Mouse (Mus musculus) hindbrain, postnatal 0 days (tissue): ENCODE data around the gene Tuft1. TPM values are rescaled to one million over a fixed set of nuclear protein-coding genes. Genes with fewer than 3 reads are reported as not detected.

Source experiments
- ATAC-seq: fragments of 200-750 bp; cut with Nextera tagmentation; 2 replicates; pipeline ENCODE4 v1.8.0; 2017; ENCODE audit warnings: mild to moderate bottlenecking, moderate TSS enrichment, moderate library complexity
- DNase-seq: peaks from one replicate; pipeline ENCODE4 v3.0.0-alpha.2; 2015; ENCODE audit warnings: low spot score
- H3K27ac ChIP-seq: fragments of 300-500 bp; sonication (generic); 2 replicates; pipeline ENCODE4 v1.5.1; 2014; ENCODE audit warnings: mild to moderate bottlenecking
- H3K27me3 ChIP-seq: fragments of 300-500 bp; sonication (generic); 2 replicates; pipeline ENCODE4 v1.6.1; 2014; ENCODE audit warnings: low read length, mixed read lengths; ENCODE audit not compliant: insufficient read depth
- H3K36me3 ChIP-seq: fragments of 300-500 bp; sonication (generic); 2 replicates; pipeline ENCODE4 v1.6.1; 2014; ENCODE audit warnings: low read length, mixed read lengths; ENCODE audit not compliant: insufficient read depth
- H3K4me1 ChIP-seq: fragments of 300-500 bp; sonication (generic); 2 replicates; pipeline ENCODE4 v1.6.1; 2014; ENCODE audit warnings: antibody characterized with exemption, low read length, mixed read lengths; ENCODE audit not compliant: insufficient read depth
- H3K4me2 ChIP-seq: fragments of 300-500 bp; sonication (generic); 2 replicates; pipeline ENCODE4 v1.6.1; 2014; ENCODE audit warnings: low read depth, mild to moderate bottlenecking, low read length, moderate library complexity, mixed read lengths
- H3K4me3 ChIP-seq: fragments of 300-500 bp; sonication (generic); 2 replicates; pipeline ENCODE4 v1.5.1; 2014; ENCODE audit warnings: low read length
- H3K9ac ChIP-seq: fragments of 300-500 bp; sonication (generic); replicated peaks from 2 replicates; pipeline ENCODE4 v1.6.1; 2014; ENCODE audit warnings: mild to moderate bottlenecking, low read length, moderate library complexity, mixed read lengths
- H3K9me3 ChIP-seq: fragments of 300-500 bp; sonication (generic); 2 replicates; pipeline ENCODE4 v1.6.1; 2016; ENCODE audit warnings: low read length, mixed read lengths
- CTCF ChIP-seq: IDR thresholded peaks from 2 replicates; pipeline ENCODE4 v1.5.1; 2016; ENCODE audit warnings: antibody characterized with exemption, control low read depth, low read depth
- WGBS: fragments of 180-500 bp; shearing (Covaris S2); extraction: QIAGEN DNeasy Blood & Tissue Kit; methylation state at CpG from one replicate; pipeline ENCODE4 v1.1.7; 2014; 5-methylcytosine and 5-hydroxymethylcytosine counted together
- polyA plus RNA-seq: library from polyadenylated mRNA; unstranded; fragments of >200 nt; fragmentation: Nextera tagmentation; extraction: Ambion mirVana; gene quantifications from 2 replicates; pipeline ENCODE4 v1.2.1, GENCODE M21; 2015
- total RNA-seq: library from RNA; depleted of rRNA; stranded (reverse); fragments of >200 nt; gene quantifications from 2 replicates; pipeline ENCODE4 v1.2.3, GENCODE M21; 2014; rRNA removed

Tuft1 gene
- total and polyA plus RNA-seq, 2 experiments from 2014 or later = 6.8 to 14.7 TPM

DNA sequence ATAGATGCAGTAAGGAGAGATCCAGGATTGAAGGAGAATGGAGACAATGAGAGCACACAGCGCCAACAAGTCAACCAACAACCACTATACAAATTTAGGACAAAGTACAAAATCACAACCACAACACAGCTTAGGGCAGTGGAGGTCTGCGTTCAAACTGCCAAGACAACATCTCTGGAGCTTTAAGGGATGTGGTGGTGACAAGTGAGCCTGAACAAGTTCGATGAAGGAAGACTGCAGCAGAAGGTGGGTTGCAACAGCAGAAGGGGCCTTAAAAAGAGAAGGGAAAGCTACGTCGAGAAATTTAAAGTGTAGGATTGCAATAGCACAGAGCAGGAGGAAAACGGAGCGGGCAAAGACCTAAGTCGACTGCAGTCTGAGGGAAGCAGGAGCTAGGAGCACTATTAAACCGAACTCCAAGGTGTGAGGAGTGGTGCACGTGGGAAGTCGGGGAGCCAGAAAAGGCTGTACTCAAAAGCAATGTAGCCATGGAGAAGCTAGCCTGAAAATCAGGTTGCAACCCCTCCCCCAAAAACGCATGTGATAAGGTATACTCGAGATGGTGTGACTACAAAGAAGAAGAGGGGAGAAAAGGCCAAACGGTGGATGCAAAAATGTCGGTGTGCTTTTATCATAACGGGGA lies 77.4 kb downstream of the Tuft1 start:
- DNase-seq = peak; percentile 48
- Histone ChIP-seq H3K9ac (peak overlapping the region; percentile 95), H3K9me3 (no peaks in the 10 kb centered on the region), H3K27ac (peak overlapping the region; percentile 94; the same call in 1 of the 2 replicates), H3K4me2 (peak overlapping the region; percentile 65), H3K36me3 (no peaks in the 10 kb centered on the region), H3K27me3 (no peaks in the 10 kb centered on the region), H3K4me1 (peaks cover 13% of the 10 kb centered on the region), H3K4me3 (peak overlapping the region; percentile 92)
- TF ChIP-seq CTCF = no peak
- ATAC-seq = no peak
- 2% methylated on average over 16 of the region's 16 CpGs for WGBS

- DNase-seq (no peak), ATAC-seq (no peak)
- 82% methylated on average over 6 of the region's 6 CpGs for WGBS
- H3K4me3 ChIP-seq = no peak overlapping the region
- no peak overlapping the region for H3K4me2 ChIP-seq
- TF ChIP-seq CTCF = no peak
- H3K36me3 ChIP-seq = no peaks in the 10 kb centered on the region
- H3K27ac ChIP-seq = no peak overlapping the region
- H3K27me3 ChIP-seq = no peaks in the 10 kb centered on the region
- peaks cover 7% of the 10 kb centered on the region; the same call in 1 of the 2 replicates for H3K4me1 ChIP-seq
- no peaks in the 10 kb centered on the region for H3K9me3 ChIP-seq
- H3K9ac ChIP-seq = no peak overlapping the region
These were observed 84.2 kb downstream of the Tuft1 start for GRCm38 (mm10) chr3:94574506-94574905.

- Histone ChIP-seq H3K4me2 (no peak overlapping the region), H3K36me3 (no peaks in the 10 kb centered on the region), H3K27me3 (no peaks in the 10 kb centered on the region), H3K4me3 (no peak overlapping the region), H3K9me3 (no peaks in the 10 kb centered on the region), H3K4me1 (no peaks in the 10 kb centered on the region), H3K9ac (no peak overlapping the region), H3K27ac (no peak overlapping the region)
- 51% methylated on average over 2 of the region's 2 CpGs for WGBS
- TF ChIP-seq CTCF = no peak
- ATAC-seq (no peak), DNase-seq (no peak)
These were observed 91.4 kb downstream of the Tuft1 start for GRCm38 (mm10) chr3:94567242-94567641.

GRCm38 (mm10) chr3:94565557-94565956 lies 93.1 kb downstream of the Tuft1 start:
- Histone ChIP-seq H3K27me3 (no peaks in the 10 kb centered on the region), H3K36me3 (no peaks in the 10 kb centered on the region), H3K4me1 (no peaks in the 10 kb centered on the region), H3K4me2 (no peak overlapping the region), H3K9me3 (no peaks in the 10 kb centered on the region), H3K27ac (no peak overlapping the region), H3K9ac (no peak overlapping the region), H3K4me3 (no peak overlapping the region)
- TF ChIP-seq CTCF = no peak
- ATAC-seq (no peak), DNase-seq (no peak)
- WGBS = 75% methylated on average over 2 of the region's 2 CpGs

DNA sequence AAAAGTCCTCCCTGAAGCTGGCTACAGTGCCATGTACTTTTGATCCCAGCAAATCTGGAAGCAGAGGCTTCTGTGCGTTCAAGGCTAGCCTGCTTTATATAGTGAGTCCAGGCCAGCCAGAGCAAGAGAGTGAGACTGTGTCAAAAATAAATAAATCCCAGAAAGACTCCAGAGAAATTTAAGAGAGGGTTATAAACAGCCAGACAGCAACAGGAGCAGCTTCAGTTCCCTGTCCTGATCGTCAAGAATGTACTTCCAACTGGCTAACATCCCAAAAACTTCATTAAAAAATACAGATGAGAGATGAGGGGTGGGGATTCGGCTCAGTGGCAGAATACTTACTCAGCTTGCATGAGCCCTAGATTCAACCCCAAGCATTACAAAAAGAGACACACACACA lies 93.5 kb downstream of the Tuft1 start:
- Histone ChIP-seq H3K4me2 (no peak overlapping the region), H3K36me3 (no peaks in the 10 kb centered on the region), H3K9me3 (no peaks in the 10 kb centered on the region), H3K4me3 (no peak overlapping the region), H3K27ac (0 out of 2 replicates have a peak overlapping the region, but pooled peaks have one; percentile 22), H3K4me1 (no peaks in the 10 kb centered on the region), H3K9ac (no peak overlapping the region), H3K27me3 (no peaks in the 10 kb centered on the region)
- no peak for ATAC-seq
- DNase-seq = no peak
- 55% methylated on average over 3 of the region's 3 CpGs for WGBS
- TF ChIP-seq CTCF = no peak

DNA sequence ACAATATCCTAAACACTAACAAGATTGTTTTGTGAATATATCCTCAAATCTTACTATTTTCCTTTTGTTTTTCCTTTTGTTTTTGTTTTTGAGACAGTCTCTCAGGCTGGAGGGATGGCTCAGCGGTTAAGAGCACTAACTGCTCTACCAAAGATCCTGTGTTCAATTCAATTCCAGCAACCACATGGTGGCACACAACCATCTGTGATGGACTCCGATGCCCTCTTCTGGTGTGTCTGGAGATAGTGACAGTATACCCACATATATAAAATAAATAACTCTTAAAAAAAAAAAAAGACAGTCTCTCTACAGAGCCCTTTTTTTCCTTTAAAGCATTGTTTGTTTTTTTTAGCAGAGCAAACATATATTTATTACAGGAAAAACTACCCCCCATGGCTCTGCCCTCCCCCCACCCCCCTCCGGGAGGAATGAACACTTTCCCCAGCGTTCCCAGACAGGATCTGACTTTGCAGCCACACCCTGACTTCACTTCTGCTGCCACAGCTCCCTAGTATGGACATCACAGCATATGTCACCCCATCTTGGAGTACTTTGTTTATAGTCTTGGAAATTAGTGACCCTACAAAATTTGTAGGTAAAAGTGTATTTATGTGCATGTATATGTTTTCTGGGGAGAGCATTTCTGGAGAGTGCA lies 94.2 kb downstream of the Tuft1 start:
- ATAC-seq (no peak), DNase-seq (no peak)
- Histone ChIP-seq H3K27ac (no peak overlapping the region), H3K36me3 (0 out of 2 replicates have a peak, but pooled peaks cover 2% of the 10 kb centered on the region), H3K9ac (no peak overlapping the region), H3K4me3 (no peak overlapping the region), H3K27me3 (no peaks in the 10 kb centered on the region), H3K4me1 (no peaks in the 10 kb centered on the region), H3K4me2 (no peak overlapping the region), H3K9me3 (no peaks in the 10 kb centered on the region)
- 74% methylated on average over 4 of the region's 4 CpGs for WGBS
- TF ChIP-seq CTCF = 0 out of 2 replicates have a peak, but pooled peaks have one; percentile 4

DNA sequence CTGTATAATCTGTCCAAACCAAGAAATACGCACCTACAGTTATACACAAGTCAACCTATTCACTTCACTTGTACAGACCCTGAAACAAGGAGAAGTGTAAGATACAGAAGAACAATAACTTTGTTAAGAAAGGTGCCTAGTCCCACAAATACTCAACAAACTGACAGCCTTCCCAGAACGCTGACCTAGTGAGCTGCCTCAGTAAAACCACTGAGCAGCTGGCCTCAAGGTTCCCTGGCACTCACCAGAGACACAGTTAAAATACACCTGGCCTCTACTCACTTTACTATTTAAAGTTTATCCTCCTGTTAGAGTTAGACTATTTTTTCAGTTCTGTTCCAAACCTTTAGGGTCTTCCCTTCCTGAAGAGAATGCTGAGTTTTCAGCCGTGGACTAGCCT lies 95.5 kb downstream of the Tuft1 start:
- ATAC-seq = no peak
- WGBS = 91% methylated on average over 3 of the region's 3 CpGs
- H3K27me3 ChIP-seq = no peaks in the 10 kb centered on the region

More for the DNA sequence above, 95.5 kb downstream of the Tuft1 start:
- H3K36me3 ChIP-seq = peaks cover 7% of the 10 kb centered on the region; the same call in 1 of the 2 replicates
- H3K4me2 ChIP-seq = no peak overlapping the region
- H3K4me1 ChIP-seq = no peaks in the 10 kb centered on the region
- no peak for TF ChIP-seq CTCF
- DNase-seq = no peak
- H3K4me3 ChIP-seq = no peak overlapping the region
- no peaks in the 10 kb centered on the region for H3K9me3 ChIP-seq
- no peak overlapping the region for H3K9ac ChIP-seq
- H3K27ac ChIP-seq = no peak overlapping the region

Other genes starting within 250 kb of the Tuft1 start
- 11.8 and 13.7 TPM in 2 replicates for gene Tdrkh, start 245.6 kb downstream of the Tuft1 start, total RNA-seq
- 46.8 and 48.6 TPM in 2 replicates for gene Tdrkh, start 245.6 kb downstream of the Tuft1 start, polyA plus RNA-seq
- 45.8 and 49.2 TPM in 2 replicates for gene Mrpl9, start 215.6 kb downstream of the Tuft1 start, total RNA-seq
- 61.7 and 63.8 TPM in 2 replicates for gene Mrpl9, start 215.6 kb downstream of the Tuft1 start, polyA plus RNA-seq
- not detected in 2 replicates for gene Oaz3, start 215.0 kb downstream of the Tuft1 start, total RNA-seq
- 0.60 and 1.2 TPM in 2 replicates for gene Oaz3, start 215.0 kb downstream of the Tuft1 start, polyA plus RNA-seq
- 156 and 184 TPM in 2 replicates for gene Celf3, start 180.6 kb downstream of the Tuft1 start, total RNA-seq
- gene Celf3, start 180.6 kb downstream of the Tuft1 start, polyA plus RNA-seq = 158 and 171 TPM in 2 replicates
- 2.3 and 4.1 TPM in 2 replicates for gene Riiad1, start 178.5 kb downstream of the Tuft1 start, total RNA-seq
- 15.7 and 18.3 TPM in 2 replicates for gene Riiad1, start 178.5 kb downstream of the Tuft1 start, polyA plus RNA-seq
- 71.3 and 79.9 TPM in 2 replicates for gene Snx27, start 76.2 kb downstream of the Tuft1 start, total RNA-seq
- gene Snx27, start 76.2 kb downstream of the Tuft1 start, polyA plus RNA-seq = 81.7 and 82.1 TPM in 2 replicates
- not detected in 2 replicates for gene Gm10972, start 15.8 kb downstream of the Tuft1 start, total RNA-seq
- gene Gm10972, start 15.8 kb downstream of the Tuft1 start, polyA plus RNA-seq = not detected in 2 replicates
- gene Selenbp2, start 34.7 kb upstream of the Tuft1 start, total RNA-seq = 1.8 TPM in 1 of 2 replicates, not detected in the other
- gene Selenbp2, start 34.7 kb upstream of the Tuft1 start, polyA plus RNA-seq = 0.62 and 0.79 TPM in 2 replicates
- gene Cgn, start 127.6 kb upstream of the Tuft1 start, total RNA-seq = 5.8 and 7.7 TPM in 2 replicates
- gene Cgn, start 127.6 kb upstream of the Tuft1 start, polyA plus RNA-seq = 9.8 and 10.3 TPM in 2 replicates
- gene Pogz, start 178.7 kb upstream of the Tuft1 start, total RNA-seq = 38.6 and 42.8 TPM in 2 replicates
- gene Pogz, start 178.7 kb upstream of the Tuft1 start, polyA plus RNA-seq = 13.8 and 16.8 TPM in 2 replicates
- gene Psmb4, start 228.1 kb upstream of the Tuft1 start, total RNA-seq = 288 and 314 TPM in 2 replicates
- 370 and 383 TPM in 2 replicates for gene Psmb4, start 228.1 kb upstream of the Tuft1 start, polyA plus RNA-seq